Mouse (Mus musculus): Measurements from ENCODE around the gene Gm10322.

GRCm38 (mm10) chr10:59616522-59616921 is 659 bp downstream of the Gm10322 start, which contains the start of gene Mcu:
- TF ChIP-seq CTCF (IDR thresholded peaks at IDR 0.05; ENCODE audit: borderline replicate concordance, extremely low read depth, insufficient read depth, insufficient read length) (no peak), POLR2A (IDR thresholded peaks at IDR 0.05; ENCODE audit: borderline replicate concordance, extremely low read depth, insufficient read depth, insufficient read length, poor library complexity, severe bottlenecking) (peak; percentile 65)

Data from brain, embryonic 14.5 days (tissue).